Mouse (Mus musculus) T-helper 17 cell (primary cell): ENCODE measurements around the gene Gatad2b.
"Not testable (repeated sequence)": the region's sequence is repeated elsewhere in the genome, so short reads cannot be mapped to it uniquely, and the experiment has no call there.

ENCODE experiments used
- in situ Hi-C, 2 experiments: fragments of 300-600 bp; cut with MboI, MseI; formaldehyde crosslinking; loops; 1 replicate in 1 of 2; 2 replicates in 1 of 2; pipeline ENCODE4 v1.15.1; 2025; ENCODE audit warnings: high pct_unique_total_duplicates in 2 of 2

Gatad2b gene

GRCm38 (mm10) chr3:90292345-90293275, at the start of gene Gatad2b:
TSS of gene Gatad2b (plus strand) at chr3:90293178.
- in situ Hi-C loops, result no loop called here

DNA sequence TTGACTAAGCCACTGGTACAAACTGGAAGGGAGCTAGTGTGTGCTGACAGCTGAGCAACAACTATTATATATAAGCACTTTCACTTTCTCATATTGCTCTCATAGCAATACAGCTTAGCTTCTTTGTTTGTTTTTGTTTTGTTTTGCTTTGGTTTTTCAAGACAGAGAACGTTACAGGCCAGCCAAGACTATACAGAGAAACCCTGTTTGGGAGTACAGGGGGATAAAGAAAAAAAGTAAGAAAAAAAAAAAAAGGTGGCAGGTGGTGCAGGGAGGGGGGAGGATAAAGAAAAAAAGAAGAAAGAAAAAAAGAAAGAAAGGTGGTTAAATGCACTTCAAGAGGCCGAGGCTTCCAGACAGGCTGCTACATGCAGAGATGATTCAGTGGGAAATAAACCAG, 47.6 kb upstream of the Gatad2b start:
- in situ Hi-C loops, result no loop called here

DNA sequence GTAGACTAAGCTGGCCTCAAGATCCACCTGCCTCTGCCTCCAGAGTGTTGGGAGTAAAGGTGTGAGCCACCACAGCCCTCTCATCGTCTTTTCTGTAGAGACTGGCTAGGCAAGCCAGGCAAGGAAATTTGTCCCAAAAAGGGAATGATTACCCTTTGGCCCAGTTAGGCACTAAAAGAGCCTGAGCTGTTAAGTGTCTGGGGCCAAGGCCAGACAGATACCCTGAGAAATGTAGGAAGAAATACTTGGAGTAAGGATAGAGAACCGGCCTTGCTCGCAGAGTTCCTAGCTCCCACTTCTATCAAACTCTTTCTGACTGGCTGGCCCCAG, 45.4 kb upstream of the Gatad2b start:
- in situ Hi-C loops, result no loop called here

DNA sequence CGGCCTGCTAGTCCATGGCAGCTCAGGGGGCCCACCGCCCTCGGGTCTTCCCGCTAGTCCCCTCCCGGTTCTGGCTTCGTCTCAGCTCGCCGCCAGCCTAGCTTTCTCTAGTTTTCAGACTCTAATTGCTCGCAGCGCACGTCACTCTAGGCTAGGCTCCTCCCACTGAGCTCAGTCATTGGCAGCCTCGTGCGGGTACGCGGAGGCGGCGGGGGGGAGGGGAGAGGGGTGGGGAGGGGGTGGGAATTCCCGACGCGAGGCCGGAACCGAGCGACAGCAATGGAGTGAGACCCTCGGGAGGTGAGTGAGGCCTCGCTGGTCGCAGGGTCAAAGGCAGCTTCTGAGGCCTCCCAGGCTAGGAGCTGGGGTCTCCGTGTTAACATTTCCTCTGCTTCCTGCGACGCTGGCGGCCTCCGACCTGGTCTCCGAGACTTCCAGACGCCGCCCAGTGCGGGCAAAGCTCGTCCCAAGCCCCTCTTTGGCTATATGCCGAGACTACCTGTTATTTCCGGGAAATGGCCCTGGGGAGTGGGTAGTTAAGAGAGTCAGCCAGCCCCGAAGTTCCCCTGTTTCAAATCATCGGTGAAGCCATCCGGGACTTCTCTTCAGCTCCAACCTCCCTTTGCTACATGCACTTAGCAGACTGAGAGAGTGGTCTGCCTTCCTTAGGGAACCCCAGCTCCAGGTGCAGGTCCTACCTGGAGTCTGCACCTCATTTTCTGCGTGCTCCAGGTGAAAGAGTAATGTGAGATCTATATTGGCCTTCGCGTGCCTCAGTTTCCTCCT, 44.8 kb upstream of the Gatad2b start, which contains the start of gene Slc39a1:
Gene Slc39a1, plus strand, starts transcription at position 213 of the 786 bp plus-strand sequence.
- in situ Hi-C loops, result no loop called here

GRCm38 (mm10) chr3:90248746-90249100, 44.3 kb upstream of the Gatad2b start:
- in situ Hi-C loops, result no loop called here

DNA sequence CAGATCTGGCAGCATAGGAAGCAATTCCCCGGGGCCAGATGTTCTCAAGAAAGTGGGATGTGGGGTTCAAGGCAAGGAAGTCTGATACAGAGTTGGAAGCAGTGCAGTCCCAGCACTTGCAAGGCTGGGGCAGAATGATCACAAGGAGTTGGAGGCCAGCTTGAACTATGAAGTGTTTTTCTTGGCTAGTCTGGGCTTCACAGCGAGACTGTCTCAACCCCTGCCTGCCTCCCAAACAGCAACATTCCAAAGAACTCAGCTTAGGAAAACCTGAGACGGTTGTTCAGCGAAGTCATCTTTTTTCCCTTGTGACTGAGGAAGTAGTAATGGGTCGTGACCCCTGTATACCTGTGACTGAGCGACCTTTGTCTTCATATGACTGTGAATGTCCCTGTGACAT, 42.2 kb upstream of the Gatad2b start:
- in situ Hi-C loops, result no loop called here

DNA sequence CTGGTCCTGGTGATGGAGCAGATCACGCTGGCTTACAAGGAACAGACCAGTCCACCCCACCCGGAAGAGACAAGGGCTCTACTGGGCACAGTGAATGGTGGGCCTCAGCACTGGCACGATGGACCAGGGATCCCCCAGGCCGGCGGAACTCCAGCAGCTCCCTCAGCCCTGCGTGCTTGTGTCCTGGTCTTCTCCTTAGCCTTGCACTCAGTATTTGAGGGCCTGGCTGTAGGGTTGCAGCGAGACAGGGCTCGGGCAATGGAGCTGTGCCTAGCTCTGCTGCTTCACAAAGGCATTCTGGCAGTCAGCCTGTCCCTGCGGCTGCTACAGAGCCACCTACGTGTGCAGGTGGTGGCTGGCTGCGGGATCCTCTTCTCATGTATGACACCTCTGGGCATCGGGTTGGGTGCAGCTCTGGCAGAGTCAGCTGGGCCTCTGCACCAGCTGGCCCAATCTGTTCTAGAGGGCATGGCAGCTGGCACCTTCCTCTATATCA, 41.2 kb upstream of the Gatad2b start:
- in situ Hi-C loops, result not testable (repeated sequence)

DNA sequence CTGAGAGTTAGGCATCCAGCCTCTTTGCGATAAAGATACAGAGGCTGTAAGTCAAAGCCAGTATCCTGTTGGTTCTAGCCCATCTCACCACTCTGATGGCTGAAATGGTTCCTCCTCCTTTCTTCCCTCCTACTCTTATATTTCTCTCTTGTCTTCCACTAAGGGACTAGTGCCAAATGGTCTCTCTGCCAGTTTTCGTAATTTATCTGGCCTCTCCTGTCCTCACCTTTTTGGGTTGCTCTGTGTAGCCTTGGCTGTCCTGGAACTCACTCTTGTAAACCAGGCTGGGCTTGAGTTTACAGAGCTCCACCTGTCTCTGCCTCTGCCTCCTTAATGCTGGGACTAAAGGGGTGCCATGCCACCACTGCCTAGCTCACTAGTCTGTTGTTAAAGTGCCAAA, 40.3 kb upstream of the Gatad2b start:
- in situ Hi-C loops, result not testable (repeated sequence)

DNA sequence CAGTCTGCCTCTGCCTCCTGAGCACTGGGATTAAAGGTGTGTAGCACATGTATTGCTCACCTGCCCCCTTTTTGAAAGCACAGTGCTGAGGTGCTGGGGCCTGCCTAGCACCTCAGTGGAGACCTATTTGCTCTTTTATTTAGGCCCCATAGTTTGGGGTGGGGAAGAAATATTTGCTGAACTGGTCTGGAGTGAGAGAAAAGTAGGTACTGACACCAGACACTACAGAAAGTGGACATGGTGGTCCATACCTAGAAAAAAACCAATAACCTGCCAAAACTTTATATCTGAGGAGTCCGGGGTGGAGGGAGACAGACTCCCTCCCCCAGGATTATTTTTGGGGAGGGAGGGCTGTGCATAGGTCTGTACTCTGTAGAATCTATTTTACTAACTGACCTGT, 39.8 kb upstream of the Gatad2b start:
- in situ Hi-C loops, result not testable (repeated sequence)

DNA sequence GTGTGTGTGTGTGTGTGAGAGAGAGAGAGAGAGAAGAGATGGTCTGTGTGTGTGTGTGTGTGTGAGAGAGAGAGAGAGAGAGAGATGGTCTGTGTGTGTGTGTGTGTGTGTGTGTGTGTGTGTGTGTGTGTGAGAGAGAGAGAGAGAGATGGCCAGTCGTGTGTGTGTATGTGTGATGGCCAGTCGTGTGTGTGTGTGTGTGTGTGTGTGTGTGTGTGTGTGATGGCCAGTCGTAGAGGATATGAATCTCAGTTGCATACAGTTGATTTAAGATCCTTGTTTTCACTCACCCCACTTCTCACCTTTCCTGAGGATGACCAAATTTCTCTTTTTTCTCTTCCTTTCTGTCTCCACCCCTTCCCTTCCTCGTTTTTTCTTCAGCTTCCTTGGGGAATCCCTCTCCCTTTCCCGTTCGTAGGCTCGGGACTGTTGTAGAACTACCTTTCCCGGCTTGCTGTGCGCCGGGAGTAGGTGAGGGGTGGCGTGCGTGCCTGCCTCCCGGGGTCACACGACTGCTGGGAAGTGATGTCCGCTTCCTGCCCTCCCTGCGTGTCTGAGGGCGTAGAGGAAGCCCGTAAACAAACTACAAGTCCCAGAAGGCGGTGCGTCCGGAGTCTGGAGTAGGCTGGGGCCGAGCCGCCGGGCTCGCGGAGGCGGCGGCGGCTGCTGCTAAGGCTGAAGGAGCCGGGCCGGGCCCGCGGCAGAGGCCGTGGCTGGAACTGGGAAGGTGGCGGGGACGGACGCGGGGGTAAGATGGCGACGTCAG, 39.1 kb upstream of the Gatad2b start, which contains the start of gene Crtc2:
Gene Crtc2, plus strand, starts transcription at position 511 of the 766 bp plus-strand sequence.
- in situ Hi-C loops, result no loop called here

DNA sequence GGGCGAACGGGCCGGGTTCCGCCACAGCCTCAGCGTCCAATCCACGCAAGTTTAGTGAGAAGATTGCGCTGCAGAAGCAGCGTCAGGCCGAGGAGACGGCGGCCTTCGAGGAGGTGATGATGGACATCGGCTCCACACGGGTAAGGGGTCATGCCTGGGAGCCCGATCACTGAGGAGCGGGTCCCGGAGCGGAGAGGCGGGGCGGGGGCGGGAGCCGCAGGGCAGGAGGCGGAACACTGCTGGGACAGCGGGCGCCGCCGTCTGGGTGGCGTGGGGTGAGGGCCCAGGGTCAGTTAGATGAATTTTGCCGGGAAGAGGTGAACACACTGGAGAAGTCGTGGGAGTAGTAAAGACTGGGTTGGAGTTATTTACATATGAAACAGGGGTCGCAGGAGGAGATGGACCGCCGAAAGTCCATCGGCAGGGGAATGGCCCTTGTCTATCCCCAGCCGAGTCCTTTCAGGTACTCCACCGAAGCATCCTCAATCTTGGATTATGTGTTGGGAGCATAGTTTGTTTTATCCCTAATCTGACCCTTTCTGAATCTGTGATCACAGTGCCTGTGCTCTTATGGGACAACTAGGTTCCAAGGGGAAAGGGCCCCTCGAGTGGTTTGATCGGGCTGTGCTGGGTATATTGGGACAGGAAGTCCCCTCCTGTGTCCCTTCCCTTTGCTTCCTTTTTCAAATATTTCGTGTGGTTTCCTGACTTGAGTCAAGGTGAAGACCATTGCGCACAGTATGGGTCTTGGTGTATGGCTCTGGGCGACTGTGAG, 38.4 kb upstream of the Gatad2b start:
- in situ Hi-C loops, result no loop called here

DNA sequence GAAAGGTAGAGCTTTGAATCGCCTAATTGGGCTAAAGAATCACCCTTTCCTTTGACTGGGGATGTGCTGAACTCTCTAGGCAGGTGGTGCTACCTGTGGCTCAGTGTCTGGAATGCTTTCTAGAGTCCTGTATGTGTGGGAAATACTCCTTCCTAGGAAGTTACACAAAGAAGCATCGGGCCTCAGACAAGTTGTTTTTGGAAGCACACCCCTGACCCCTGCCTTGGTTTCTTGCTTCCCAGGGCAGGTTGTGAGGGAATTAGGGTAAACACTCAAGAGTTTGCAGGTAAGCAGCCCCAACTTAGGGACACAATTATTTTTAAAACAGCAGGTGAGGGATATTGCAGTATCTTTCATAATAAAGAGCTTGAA, 37.8 kb upstream of the Gatad2b start:
- in situ Hi-C loops, result no loop called here

DNA sequence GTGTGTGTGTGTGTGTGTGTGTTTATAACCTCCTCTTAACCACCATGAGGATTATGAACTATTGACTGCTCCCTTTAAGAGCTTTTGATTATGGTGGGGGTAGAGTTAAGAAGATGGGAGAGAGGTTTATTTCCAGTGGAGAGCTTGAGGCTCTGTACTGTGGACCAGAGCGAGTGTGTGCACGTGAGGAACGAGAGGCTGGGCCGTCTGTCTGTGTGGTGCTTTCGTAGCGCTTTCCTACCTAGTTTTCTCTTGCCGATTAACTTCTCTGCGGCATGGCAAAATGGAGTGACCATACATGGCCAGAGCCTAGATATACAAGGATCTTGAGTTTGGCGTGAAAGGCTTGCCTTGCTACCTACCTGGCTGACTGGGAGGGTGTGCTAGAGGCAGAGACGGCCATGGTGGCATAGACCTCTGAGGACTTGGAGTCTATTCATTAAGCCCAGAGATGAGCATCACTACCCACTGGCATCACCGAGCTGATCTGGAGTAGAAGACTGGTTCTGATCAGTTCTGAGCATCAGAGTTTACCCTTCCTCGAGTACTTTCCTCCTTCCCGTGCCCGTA, 37.1 kb upstream of the Gatad2b start:
- in situ Hi-C loops, result no loop called here

GRCm38 (mm10) chr3:90256731-90257530, 36.0 kb upstream of the Gatad2b start:
- in situ Hi-C loops, result no loop called here

- in situ Hi-C loops, result no loop called here
These were observed 34.5 kb upstream of the Gatad2b start for GRCm38 (mm10) chr3:90258521-90258920.

- in situ Hi-C loops, result no loop called here
These were observed 29.7 kb upstream of the Gatad2b start for GRCm38 (mm10) chr3:90263121-90263771.

- in situ Hi-C loops, result no loop called here
These were observed 28.3 kb upstream of the Gatad2b start for GRCm38 (mm10) chr3:90264687-90265033.

- in situ Hi-C loops, result no loop called here
These were observed 27.7 kb upstream of the Gatad2b start, which contains the start of gene Dennd4b for GRCm38 (mm10) chr3:90265034-90265931. TSS of gene Dennd4b (plus strand) at chr3:90265185.
